Mouse (Mus musculus) lung, embryonic 14.5 days (tissue): ENCODE measurements at regions not wholly inside any gene's neighbourhood (a gene's known extent, or its start where the extent isn't known, plus 50 kb on each side); places are given as distances from the start of the nearest gene placed in this dataset.
A peak's percentile ranks its signal among the peaks of the same experiment; 100 is the strongest.

Experiments used
- ATAC-seq: fragments of 200-750 bp; cut with Nextera tagmentation; 2 replicates; pipeline ENCODE4 v1.8.0; 2017; ENCODE audit warnings: mild to moderate bottlenecking, moderate TSS enrichment, moderate library complexity; ENCODE audit not compliant: insufficient read depth
- DNase-seq: peaks from one replicate; pipeline ENCODE4 v3.0.0-alpha.2; 2015
- H3K27ac ChIP-seq: fragments of 300-500 bp; sonication (generic); 2 replicates; pipeline ENCODE4 v1.5.1; 2014; ENCODE audit warnings: low read depth, mild to moderate bottlenecking, moderate library complexity
- H3K27me3 ChIP-seq: fragments of 300-500 bp; sonication (generic); 2 replicates; pipeline ENCODE4 v1.6.1; 2014; ENCODE audit warnings: low read length, control low read depth; ENCODE audit not compliant: insufficient read depth
- H3K36me3 ChIP-seq: fragments of 300-500 bp; sonication (generic); 2 replicates; pipeline ENCODE4 v1.6.1; 2014; ENCODE audit warnings: control low read depth; ENCODE audit not compliant: insufficient read depth
- H3K4me1 ChIP-seq: fragments of 300-500 bp; sonication (generic); 2 replicates; pipeline ENCODE4 v1.6.1; 2014; ENCODE audit warnings: antibody characterized with exemption, control low read depth; ENCODE audit not compliant: insufficient read depth
- H3K4me2 ChIP-seq: fragments of 300-500 bp; sonication (generic); 2 replicates; pipeline ENCODE4 v1.6.1; 2014; ENCODE audit warnings: mild to moderate bottlenecking
- H3K4me3 ChIP-seq: fragments of 300-500 bp; sonication (generic); 2 replicates; pipeline ENCODE4 v1.5.1; 2014; ENCODE audit warnings: low read depth, low read length
- H3K9ac ChIP-seq: fragments of 300-500 bp; sonication (generic); 2 replicates; pipeline ENCODE4 v1.6.1; 2014
- H3K9me3 ChIP-seq: fragments of 300-500 bp; sonication (generic); 2 replicates; pipeline ENCODE4 v1.6.1; 2016; ENCODE audit warnings: low read depth, low read length, control low read depth
- CTCF ChIP-seq: IDR thresholded peaks from 2 replicates; pipeline ENCODE4 v1.5.1; 2016; ENCODE audit warnings: antibody characterized with exemption, low read depth
- WGBS: fragments of 180-500 bp; shearing (Covaris S2); extraction: QIAGEN DNeasy Blood & Tissue Kit; methylation state at CpG from one replicate; pipeline ENCODE4 v1.1.7; 2014; 5-methylcytosine and 5-hydroxymethylcytosine counted together

DNA sequence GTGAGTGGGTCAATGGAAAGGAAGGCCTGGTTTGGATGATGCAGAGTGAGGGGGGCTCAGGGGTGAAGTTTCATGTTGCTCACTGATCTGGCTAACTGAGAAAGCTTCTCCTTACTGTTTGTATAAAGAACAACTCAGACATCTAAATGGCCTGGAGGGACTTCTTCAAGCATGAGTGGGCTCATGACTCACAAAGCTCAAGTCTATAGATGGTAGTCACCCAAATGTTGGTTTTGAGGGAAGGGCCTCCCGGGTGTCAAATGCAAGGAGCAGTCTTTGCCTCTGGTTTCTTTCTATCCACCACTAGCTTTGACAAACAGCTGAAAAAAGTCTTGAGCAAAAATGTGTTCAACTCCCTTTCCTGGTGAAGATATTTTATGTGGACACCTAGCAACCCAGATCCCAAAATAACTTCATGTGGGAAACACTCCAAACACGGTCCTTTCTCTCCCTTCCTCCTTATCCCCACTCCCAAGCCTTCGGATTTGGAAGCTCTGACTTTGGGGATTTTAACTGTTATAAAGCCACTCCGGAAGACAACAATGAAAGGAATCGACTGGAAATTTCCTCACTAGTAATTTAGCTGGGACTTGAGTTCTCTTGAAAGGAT lies 105.3 kb upstream of the Ngf start:
- Histone ChIP-seq H3K27ac (no peak overlapping the region), H3K4me3 (no peak overlapping the region), H3K4me2 (no peak overlapping the region), H3K9me3 (no peaks in the 10 kb centered on the region), H3K9ac (no peak overlapping the region), H3K4me1 (no peaks in the 10 kb centered on the region), H3K27me3 (no peaks in the 10 kb centered on the region), H3K36me3 (no peaks in the 10 kb centered on the region)
- no peak for ATAC-seq
- 77% methylated on average over 5 of the region's 5 CpGs for WGBS
- no peak for DNase-seq
- no peak for TF ChIP-seq CTCF

DNA sequence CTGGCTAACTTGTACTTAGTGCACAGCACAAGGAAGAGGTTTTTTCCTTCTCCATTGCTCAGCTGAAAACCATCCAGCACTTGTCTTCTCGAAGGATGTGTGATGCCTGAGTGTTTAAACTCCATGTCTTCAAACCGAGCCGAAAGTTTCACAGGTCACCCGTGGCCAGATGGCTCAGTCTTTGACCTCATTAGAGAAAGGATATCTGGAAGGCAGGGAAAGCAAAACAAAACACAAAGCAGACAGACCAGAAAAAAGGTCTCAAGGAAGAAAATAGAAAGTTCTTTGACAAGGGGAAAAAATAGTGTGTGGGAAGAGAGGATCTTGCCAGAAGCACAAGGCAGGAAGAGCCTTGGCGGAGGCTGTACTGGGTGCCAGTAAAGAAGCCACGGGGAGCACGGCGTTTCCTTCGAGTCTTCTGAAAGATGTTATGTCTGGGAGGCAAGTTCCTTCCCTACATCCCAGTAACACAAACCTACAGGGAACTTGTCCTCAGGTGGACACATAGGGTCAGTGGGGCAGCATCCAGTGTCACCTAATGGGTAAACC lies 108.9 kb upstream of the Ngf start:
- DNase-seq = peak; percentile 33
- no peaks in the 10 kb centered on the region for H3K36me3 ChIP-seq
- TF ChIP-seq CTCF = no peak
- H3K9ac ChIP-seq = no peak overlapping the region
- no peak overlapping the region for H3K27ac ChIP-seq
- no peak for ATAC-seq
- H3K4me2 ChIP-seq = no peak overlapping the region
- H3K4me3 ChIP-seq = no peak overlapping the region
- H3K9me3 ChIP-seq = no peaks in the 10 kb centered on the region
- H3K4me1 ChIP-seq = no peaks in the 10 kb centered on the region
- H3K27me3 ChIP-seq = no peaks in the 10 kb centered on the region
- WGBS = 33% methylated on average over 9 of the region's 9 CpGs

DNA sequence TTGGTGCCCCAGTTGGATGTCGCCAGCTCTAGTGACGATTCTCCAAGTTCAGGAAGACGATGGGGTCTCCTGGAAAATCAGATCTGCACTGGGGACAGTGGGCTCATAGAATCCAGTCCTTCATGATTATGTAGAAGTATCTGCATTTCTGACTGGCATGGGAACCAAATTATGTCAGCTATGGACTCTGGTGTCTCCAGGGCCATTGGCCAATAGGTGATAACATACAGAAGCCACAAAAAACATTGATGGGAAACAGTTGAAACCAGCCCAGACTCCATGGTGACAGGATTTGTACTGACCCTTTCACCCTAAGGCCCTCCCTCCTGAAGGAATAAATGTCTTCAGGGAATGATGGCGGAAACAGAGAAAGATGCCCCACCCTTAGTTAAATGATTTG lies 110.9 kb upstream of the Ngf start:
- ATAC-seq = no peak

DNA sequence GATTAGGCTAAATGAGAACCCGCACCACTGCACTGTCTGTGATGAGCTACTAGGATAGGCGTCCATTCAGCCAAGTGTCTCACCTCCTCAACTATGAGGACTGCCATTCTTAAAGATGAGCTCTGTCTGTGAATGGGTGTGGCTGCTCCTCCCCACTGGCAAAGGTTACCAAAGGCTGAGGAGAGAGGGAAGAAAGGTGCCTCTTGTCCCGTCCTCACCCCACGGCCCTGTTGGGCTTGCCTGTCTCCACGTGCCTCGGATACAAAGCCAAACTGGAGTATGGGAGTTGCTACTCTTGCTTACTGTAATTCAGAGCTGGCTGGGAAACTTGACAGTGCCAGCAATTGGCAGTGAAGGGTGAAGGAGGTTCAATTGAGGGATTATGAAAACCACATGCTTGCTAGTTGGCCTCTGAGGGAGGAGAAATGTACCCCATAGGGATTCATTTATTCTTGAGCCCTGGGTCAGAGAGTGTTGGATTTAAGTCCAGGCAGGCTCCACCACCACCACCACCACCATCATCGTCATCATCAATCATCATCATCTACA lies 112.6 kb upstream of the Ngf start:
- Histone ChIP-seq H3K27me3 (no peaks in the 10 kb centered on the region), H3K27ac (no peak overlapping the region), H3K4me2 (no peak overlapping the region), H3K9me3 (no peaks in the 10 kb centered on the region), H3K4me1 (no peaks in the 10 kb centered on the region), H3K9ac (no peak overlapping the region), H3K4me3 (no peak overlapping the region), H3K36me3 (no peaks in the 10 kb centered on the region)
- TF ChIP-seq CTCF = no peak
- ATAC-seq = no peak
- no peak for DNase-seq
- WGBS = 66% methylated on average over 7 of the region's 7 CpGs

More for the DNA sequence above, 110.9 kb upstream of the Ngf start:
- WGBS = 89% methylated on average over 4 of the region's 4 CpGs
- no peak for DNase-seq
- Histone ChIP-seq H3K36me3 (no peaks in the 10 kb centered on the region), H3K27ac (no peak overlapping the region), H3K4me1 (no peaks in the 10 kb centered on the region), H3K27me3 (no peaks in the 10 kb centered on the region), H3K9me3 (no peaks in the 10 kb centered on the region), H3K9ac (no peak overlapping the region), H3K4me2 (no peak overlapping the region), H3K4me3 (no peak overlapping the region)
- no peak for TF ChIP-seq CTCF

DNA sequence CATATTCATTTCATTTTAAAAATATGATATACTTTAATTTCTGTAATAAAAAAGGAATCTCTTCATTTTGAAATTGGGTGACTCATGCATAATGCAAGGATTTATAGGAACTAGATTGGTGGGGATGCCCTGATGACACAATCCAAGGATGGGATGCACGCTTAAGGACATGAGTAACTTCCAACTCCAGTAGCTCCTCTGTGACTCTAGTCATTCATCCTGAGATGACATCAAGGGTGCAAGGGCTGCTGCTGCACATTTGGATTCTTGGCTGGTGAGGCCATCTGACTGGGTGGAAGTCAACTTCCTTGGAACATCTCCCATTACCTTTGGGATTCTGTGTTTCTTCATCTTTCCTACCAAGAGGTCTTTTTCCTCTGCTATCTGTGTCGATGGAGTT lies 114.4 kb upstream of the Ngf start:
- Histone ChIP-seq H3K9me3 (no peaks in the 10 kb centered on the region), H3K36me3 (no peaks in the 10 kb centered on the region), H3K4me1 (no peaks in the 10 kb centered on the region), H3K27ac (no peak overlapping the region), H3K9ac (no peak overlapping the region), H3K4me3 (no peak overlapping the region), H3K4me2 (no peak overlapping the region), H3K27me3 (no peaks in the 10 kb centered on the region)
- ATAC-seq (no peak), DNase-seq (no peak)
- TF ChIP-seq CTCF = no peak
- WGBS = 87% methylated on average over 2 of the region's 2 CpGs

DNA sequence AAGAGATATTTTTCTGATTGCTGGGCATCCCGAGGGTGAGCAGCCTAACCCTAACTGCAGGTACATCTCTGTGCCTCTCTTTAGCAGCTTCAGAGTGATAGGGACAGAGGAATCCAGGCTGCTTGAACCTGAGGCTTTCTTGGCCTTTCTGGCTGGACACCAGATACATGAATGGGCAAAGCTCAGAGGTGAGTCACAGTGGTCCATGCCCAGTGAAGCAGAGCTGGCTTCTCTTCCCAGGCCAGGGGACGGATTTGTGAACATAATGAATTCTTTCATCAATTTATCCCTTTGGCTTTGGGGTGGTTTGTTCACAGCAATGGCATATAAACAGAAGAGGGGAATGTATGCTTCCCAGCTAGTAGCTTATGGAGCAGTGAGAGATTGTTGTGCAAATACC lies 114.9 kb upstream of the Ngf start:
- Histone ChIP-seq H3K9ac (no peak overlapping the region), H3K4me1 (no peaks in the 10 kb centered on the region), H3K4me2 (no peak overlapping the region), H3K27me3 (no peaks in the 10 kb centered on the region), H3K27ac (no peak overlapping the region), H3K36me3 (no peaks in the 10 kb centered on the region), H3K4me3 (no peak overlapping the region), H3K9me3 (no peaks in the 10 kb centered on the region)
- no peak for TF ChIP-seq CTCF
- DNase-seq (no peak), ATAC-seq (no peak)
- 66% methylated on average over 2 of the region's 2 CpGs for WGBS

DNA sequence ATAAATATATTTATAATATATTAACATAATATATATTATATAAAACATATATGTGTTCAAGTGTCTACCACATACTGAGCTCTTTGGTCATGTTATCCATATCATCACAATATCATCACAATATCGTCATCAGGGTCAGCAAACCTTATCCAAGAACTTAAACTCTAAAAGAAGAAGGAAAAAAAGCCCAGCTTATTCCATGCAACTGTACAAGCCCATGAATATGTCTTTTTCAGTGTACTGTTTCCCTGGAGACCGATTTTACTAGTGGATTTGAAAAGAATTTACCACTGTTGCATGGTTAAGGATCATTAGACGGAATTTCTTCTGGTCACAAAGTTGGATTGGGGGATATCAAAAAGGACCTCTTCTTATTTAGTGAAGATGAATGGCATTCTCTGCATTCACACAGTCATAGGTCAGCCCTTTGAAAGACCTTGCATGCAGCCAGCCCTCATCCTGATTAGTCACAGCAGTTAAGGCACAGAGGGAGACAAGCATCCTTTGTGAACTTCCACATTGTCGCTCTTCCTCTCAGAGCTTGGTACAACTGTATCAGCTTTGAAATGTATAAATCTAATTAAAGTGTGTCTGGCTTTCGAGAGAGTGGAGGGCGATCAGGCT lies 116.3 kb upstream of the Ngf start:
- H3K9ac ChIP-seq = no peak overlapping the region
- no peak overlapping the region for H3K4me2 ChIP-seq
- TF ChIP-seq CTCF = no peak
- H3K36me3 ChIP-seq = no peaks in the 10 kb centered on the region
- H3K27ac ChIP-seq = no peak overlapping the region
- ATAC-seq = no peak
- H3K27me3 ChIP-seq = no peaks in the 10 kb centered on the region
- WGBS = 85% methylated on average over 6 of the region's 6 CpGs
- no peaks in the 10 kb centered on the region for H3K4me1 ChIP-seq
- H3K4me3 ChIP-seq = no peak overlapping the region
- DNase-seq = no peak
- no peaks in the 10 kb centered on the region for H3K9me3 ChIP-seq
